Comparison of ENCODE assay signal across 44 mouse cellular contexts in genomic region chr12:36044691-36045090, GRCm38 (mm10). TPM values are rescaled to one million over a fixed set of nuclear protein-coding genes. Genes with fewer than 3 reads are reported as not detected.
"Had no signal": no experiment of that assay in that cellular context is flagged by ENCODE, and none has a peak within 500 bp of the region (broad histone marks: within the 10 kb centered on the region; RNA-seq: fewer than 3 reads in every experiment).

No protein-coding gene starts in this region.

- H3K27me3 ChIP-seq: heart, embryonic 12.5 days; heart, embryonic 13.5 days; heart, embryonic 15.5 days; hindbrain, embryonic 12.5 days; hindbrain, embryonic 13.5 days; hindbrain, embryonic 15.5 days; intestine, embryonic 15.5 days; kidney, embryonic 15.5 days had no signal

- DNase-seq: heart, postnatal 10 days; heart, postnatal 14 days; heart, postnatal 36 days; heart, postnatal 4 days; kidney, adult 11 months; kidney, adult 18-20 months; kidney, adult 2 months; kidney, adult 8-10 months; kidney, adult 9 months; kidney, postnatal 10 days; kidney, postnatal 14 days; kidney, postnatal 25 days; kidney, postnatal 36 days; kidney, postnatal 4 days; layer of hippocampus, adult 9-11 months; layer of hippocampus, postnatal 36 days had no signal

- H3K4me3 ChIP-seq: heart, embryonic 10.5 days; heart, embryonic 12.5 days; heart, embryonic 13.5 days; heart, embryonic 15.5 days; hindbrain, embryonic 10.5 days; hindbrain, embryonic 12.5 days; hindbrain, embryonic 13.5 days; hindbrain, embryonic 15.5 days; intestine, embryonic 15.5 days; kidney, embryonic 15.5 days; layer of hippocampus, adult 2 months had no signal

- H3K9me3 ChIP-seq: heart, embryonic 10.5 days; heart, embryonic 12.5 days; heart, embryonic 13.5 days; heart, embryonic 15.5 days; hindbrain, embryonic 10.5 days; hindbrain, embryonic 12.5 days; hindbrain, embryonic 13.5 days; hindbrain, embryonic 15.5 days; intestine, embryonic 15.5 days; kidney, embryonic 15.5 days had no signal

- H3K27ac ChIP-seq: heart, embryonic 10.5 days; heart, embryonic 13.5 days; heart, embryonic 15.5 days; hindbrain, embryonic 10.5 days; hindbrain, embryonic 12.5 days; hindbrain, embryonic 13.5 days; hindbrain, embryonic 14.5 days; hindbrain, embryonic 15.5 days; hindbrain, postnatal 0 days; intestine, embryonic 15.5 days; kidney, embryonic 15.5 days; kidney, postnatal 0 days; layer of hippocampus, adult 2 months had no signal

- H3K4me2 ChIP-seq: heart, embryonic 11.5 days; heart, embryonic 12.5 days; heart, embryonic 13.5 days; heart, embryonic 15.5 days; hindbrain, embryonic 12.5 days; hindbrain, embryonic 13.5 days; hindbrain, embryonic 14.5 days; hindbrain, embryonic 15.5 days; intestine, embryonic 15.5 days; kidney, embryonic 15.5 days had no signal

- H3K9ac ChIP-seq: heart, embryonic 12.5 days; heart, embryonic 13.5 days; heart, embryonic 15.5 days; hindbrain, embryonic 12.5 days; hindbrain, embryonic 13.5 days; hindbrain, embryonic 14.5 days; hindbrain, embryonic 15.5 days; intestine, embryonic 15.5 days; kidney, embryonic 15.5 days had no signal

- ATAC-seq: hindbrain, embryonic 16.5 days; hindbrain, postnatal 0 days; inflammation-experienced regulatory T-cells, adult 6 months; intestine, embryonic 15.5 days; intestine, embryonic 16.5 days; intestine, postnatal 0 days had no signal

- H3K36me3 ChIP-seq: heart, embryonic 10.5 days; heart, embryonic 12.5 days; heart, embryonic 13.5 days; heart, embryonic 15.5 days; hindbrain, embryonic 10.5 days; hindbrain, embryonic 12.5 days; hindbrain, embryonic 13.5 days; hindbrain, embryonic 15.5 days; intestine, embryonic 15.5 days; kidney, embryonic 15.5 days had no signal

RNA-seq across cellular contexts. Expression of gene Agr2, which starts 52.0 kb away (rescaled TPM):
- total RNA-seq: heart, postnatal 10 days; heart, postnatal 14 days; heart, postnatal 25 days; heart, postnatal 36 days; heart, postnatal 4 days; hematopoietic stem cell, adult 5-6 weeks; hindbrain, postnatal 0 days; layer of hippocampus, adult 18-20 months; layer of hippocampus, adult 2 months; layer of hippocampus, adult 8-10 months; layer of hippocampus, postnatal 10 days; layer of hippocampus, postnatal 14 days; layer of hippocampus, postnatal 25 days; layer of hippocampus, postnatal 36 days had no signal
- polyA plus RNA-seq: heart, embryonic 10.5 days; heart, postnatal 0 days; hindbrain, embryonic 10.5 days; hindbrain, embryonic 11.5 days; hindbrain, embryonic 13.5 days; hindbrain, embryonic 14.5 days; hindbrain, embryonic 16.5 days; inflammation-experienced regulatory T-cells, adult 6 months; kidney, adult 2 months had no signal
